Mouse (Mus musculus) midbrain, embryonic 15.5 days (tissue): ENCODE results near the gene Rpa2. TPM values are rescaled to one million over a fixed set of nuclear protein-coding genes. Genes with fewer than 3 reads are reported as not detected.
"Not testable (repeated sequence)": the region's sequence is repeated elsewhere in the genome, so short reads cannot be mapped to it uniquely, and the experiment has no call there.

Experiments used
- ATAC-seq: fragments of 200-750 bp; cut with Nextera tagmentation; replicated peaks from 2 replicates; pipeline ENCODE4 v1.8.0; 2017; ENCODE audit warnings: moderate TSS enrichment
- H3K27ac ChIP-seq: fragments of 300-500 bp; sonication (generic); 2 replicates; pipeline ENCODE4 v1.5.1; 2015; ENCODE audit warnings: mild to moderate bottlenecking, inconsistent platforms
- H3K27me3 ChIP-seq: fragments of 300-500 bp; sonication (generic); replicated peaks from 2 replicates; pipeline ENCODE4 v1.6.1; 2015; ENCODE audit warnings: inconsistent platforms
- H3K36me3 ChIP-seq: fragments of 300-500 bp; sonication (generic); replicated peaks from 2 replicates; pipeline ENCODE4 v1.6.1; 2015; ENCODE audit warnings: inconsistent platforms
- H3K4me1 ChIP-seq: fragments of 300-500 bp; sonication (generic); 2 replicates; pipeline ENCODE4 v1.6.1; 2015; ENCODE audit warnings: inconsistent platforms
- H3K4me2 ChIP-seq: fragments of 300-500 bp; sonication (generic); 2 replicates; pipeline ENCODE4 v1.6.1; 2015; ENCODE audit warnings: inconsistent platforms, mild to moderate bottlenecking, moderate library complexity
- H3K4me3 ChIP-seq: fragments of 300-500 bp; sonication (generic); 2 replicates; pipeline ENCODE4 v1.5.1; 2015; ENCODE audit warnings: mild to moderate bottlenecking, inconsistent platforms
- H3K9ac ChIP-seq: fragments of 300-500 bp; sonication (generic); 2 replicates; pipeline ENCODE4 v1.6.1; 2015; ENCODE audit warnings: mild to moderate bottlenecking, inconsistent platforms
- H3K9me3 ChIP-seq: fragments of 300-500 bp; sonication (generic); 2 replicates; pipeline ENCODE4 v1.6.1; 2016; ENCODE audit warnings: inconsistent platforms
- WGBS: fragments of 180-500 bp; shearing (Covaris S2); methylation state at CpG from one replicate; pipeline ENCODE4 v1.1.7; 2015; ENCODE audit warnings: mixed read lengths; 5-methylcytosine and 5-hydroxymethylcytosine counted together
- polyA plus RNA-seq: library from polyadenylated mRNA; unstranded; fragments of >200 nt; fragmentation: Nextera tagmentation; extraction: Ambion mirVana; gene quantifications from 2 replicates; pipeline ENCODE4 v1.2.1, GENCODE M21; 2015

The Rpa2 gene
- polyA plus RNA-seq, 1 experiment from 2014 or later, result 32.9 TPM

DNA sequence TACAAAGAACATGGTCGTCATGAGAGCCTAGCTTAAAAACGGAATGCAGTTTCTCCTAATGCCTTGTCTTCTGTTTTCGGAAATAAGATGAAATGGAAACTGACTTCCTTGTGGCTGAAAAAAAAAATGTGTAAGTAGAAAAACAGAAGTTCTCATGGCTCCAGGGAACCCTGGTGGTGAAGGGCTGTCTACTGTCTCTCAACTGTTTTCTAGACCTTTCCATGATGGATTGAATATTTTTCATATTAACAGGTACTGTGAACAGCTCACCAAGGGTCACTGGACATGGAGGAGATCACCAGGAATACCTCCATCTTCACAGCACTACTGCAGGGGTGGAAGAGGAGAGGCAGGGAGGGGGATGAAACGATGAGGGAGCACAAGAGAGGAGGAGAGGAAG, 29.9 kb downstream of the Rpa2 start:
- H3K27me3 ChIP-seq, result peaks cover 9% of the 10 kb centered on the region; the same call in 1 of the 2 replicates
- 81% methylated on average over 4 of the region's 4 CpGs for WGBS
- ATAC-seq, result no peak
- peaks cover 5% of the 10 kb centered on the region for H3K4me1 ChIP-seq
- no peak overlapping the region for H3K27ac ChIP-seq
- no peaks in the 10 kb centered on the region for H3K9me3 ChIP-seq
- no peak overlapping the region for H3K4me2 ChIP-seq
- no peak overlapping the region for H3K4me3 ChIP-seq
- H3K9ac ChIP-seq, result no peak overlapping the region
- H3K36me3 ChIP-seq, result no peaks in the 10 kb centered on the region

DNA sequence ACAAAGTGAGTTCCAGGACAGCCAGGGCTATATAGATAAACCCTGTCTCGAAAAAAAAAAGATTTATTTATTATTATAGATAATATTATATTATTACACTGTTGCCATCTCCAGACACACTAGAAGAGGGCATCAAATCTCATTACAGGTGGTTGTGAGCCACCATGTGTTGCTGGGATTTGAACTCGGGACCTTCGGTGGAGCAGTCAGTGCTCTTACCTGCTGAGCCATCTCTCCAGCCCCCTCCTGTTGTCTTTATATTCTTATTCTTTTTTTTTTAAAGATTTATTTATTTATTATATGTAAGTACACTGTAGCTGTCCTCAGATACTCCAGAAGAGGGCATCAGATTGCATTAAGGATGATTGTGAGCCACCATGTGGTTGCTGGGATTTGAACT, 30.5 kb downstream of the Rpa2 start:
- 83% methylated on average over 3 of the region's 3 CpGs for WGBS
- H3K4me1 ChIP-seq, H3K4me2 ChIP-seq, H3K36me3 ChIP-seq, H3K9ac ChIP-seq, H3K27me3 ChIP-seq, H3K4me3 ChIP-seq, ATAC-seq, H3K27ac ChIP-seq, H3K9me3 ChIP-seq: not testable (repeated sequence)

DNA sequence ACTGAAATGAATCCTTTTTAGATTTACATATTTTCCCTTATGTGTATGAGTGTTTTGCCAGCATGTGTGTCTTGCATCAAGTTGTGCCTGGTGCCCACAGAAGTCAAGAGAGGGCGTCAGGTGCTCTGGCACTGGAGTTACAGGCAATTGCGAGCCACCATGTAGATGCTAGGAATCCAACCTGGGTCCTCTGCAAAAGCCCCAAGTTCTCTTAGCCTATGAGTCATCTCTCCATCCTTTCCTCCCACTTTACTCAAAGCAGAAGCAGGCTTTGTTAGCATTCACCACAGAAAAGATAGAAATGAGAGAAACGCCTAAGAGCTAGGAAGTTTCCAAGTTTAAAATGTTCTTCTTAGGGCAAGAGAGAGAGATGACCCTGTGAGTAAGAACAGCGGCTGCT, 31.7 kb downstream of the Rpa2 start:
- 92% methylated on average over 4 of the region's 4 CpGs for WGBS
- no peak for ATAC-seq

DNA sequence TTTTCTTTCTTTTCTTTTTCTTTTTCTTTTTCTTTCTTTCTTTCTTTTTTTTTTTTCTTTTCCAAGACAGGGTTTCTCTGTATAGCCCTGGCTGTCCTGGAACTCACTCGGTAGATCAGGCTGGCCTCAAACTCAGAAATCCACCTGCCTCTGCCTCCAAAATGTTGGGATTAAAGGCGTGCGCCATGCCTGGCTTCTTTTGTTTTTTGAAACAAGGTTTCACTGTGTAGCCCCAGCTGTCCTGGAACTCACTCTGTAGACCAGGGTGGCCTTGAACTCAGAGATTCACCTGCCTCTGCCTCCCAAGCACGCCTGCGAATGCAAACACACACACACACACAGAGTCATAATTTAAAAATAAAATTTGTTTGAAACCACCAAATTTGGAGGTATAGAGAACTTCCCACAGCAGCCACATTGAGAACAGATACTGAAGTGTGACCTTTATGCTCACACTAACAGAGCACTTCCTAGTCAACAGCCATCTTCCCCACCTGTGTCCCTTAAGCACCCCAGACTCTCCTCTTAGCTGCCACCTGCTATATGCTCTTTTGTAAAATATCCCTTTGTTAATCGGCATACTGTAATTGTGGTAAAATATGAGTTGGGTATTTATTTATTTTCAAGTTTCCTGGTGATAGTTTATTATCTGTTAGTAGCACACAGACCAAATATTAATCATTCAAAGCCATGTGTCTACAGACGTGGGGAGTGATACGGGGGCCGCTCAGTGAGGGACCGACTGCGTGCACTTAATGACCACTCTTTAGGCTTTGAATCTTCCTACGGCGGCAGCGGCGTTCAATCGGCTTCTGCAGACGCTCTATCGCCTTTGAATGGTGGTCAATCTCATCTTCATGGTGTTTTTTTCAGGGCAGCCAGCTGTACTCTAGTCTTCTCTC, 33.3 kb downstream of the Rpa2 start:
- no peaks in the 10 kb centered on the region for H3K27me3 ChIP-seq
- H3K9me3 ChIP-seq, result no peaks in the 10 kb centered on the region
- H3K27ac ChIP-seq, result no peak overlapping the region
- no peak overlapping the region for H3K4me2 ChIP-seq
- no peak overlapping the region for H3K9ac ChIP-seq
- no peak for ATAC-seq
- no peaks in the 10 kb centered on the region for H3K36me3 ChIP-seq
- no peaks in the 10 kb centered on the region for H3K4me1 ChIP-seq
- H3K4me3 ChIP-seq, result no peak overlapping the region
- WGBS, result 87% methylated on average over 18 of the region's 18 CpGs

More for the DNA sequence above, 31.7 kb downstream of the Rpa2 start:
- no peak overlapping the region for H3K9ac ChIP-seq
- H3K9me3 ChIP-seq, result no peaks in the 10 kb centered on the region
- H3K4me3 ChIP-seq, result no peak overlapping the region
- H3K4me1 ChIP-seq, result peaks cover 5% of the 10 kb centered on the region
- no peak overlapping the region for H3K4me2 ChIP-seq
- peaks cover 7% of the 10 kb centered on the region; the same call in 1 of the 2 replicates for H3K27me3 ChIP-seq
- no peaks in the 10 kb centered on the region for H3K36me3 ChIP-seq
- no peak overlapping the region for H3K27ac ChIP-seq

DNA sequence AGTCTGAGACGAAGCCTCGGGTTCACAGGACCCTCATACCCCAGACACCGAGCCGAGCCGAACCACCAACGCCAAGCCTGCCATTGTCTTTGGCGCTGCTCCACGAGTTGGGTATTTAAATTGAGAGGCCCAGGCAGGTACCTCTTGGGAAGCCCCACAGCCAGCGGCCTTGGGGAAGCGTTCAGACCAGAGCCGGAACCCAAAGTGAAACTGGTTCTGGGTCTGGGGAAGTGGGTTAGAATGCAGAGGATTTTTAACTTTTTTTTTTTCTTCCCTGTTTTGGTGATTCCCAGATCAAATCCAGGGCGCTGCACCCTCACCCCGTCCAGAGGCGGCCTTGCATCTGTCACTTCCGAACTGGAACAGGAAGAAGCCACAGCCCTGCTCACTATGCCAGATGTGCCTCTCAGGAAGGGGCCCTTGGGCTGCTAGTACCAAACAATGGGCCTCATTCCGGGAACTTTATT, 34.1 kb downstream of the Rpa2 start:
- Histone ChIP-seq H3K4me1 (no peaks in the 10 kb centered on the region), H3K27me3 (no peaks in the 10 kb centered on the region), H3K4me3 (no peak overlapping the region), H3K9me3 (no peaks in the 10 kb centered on the region), H3K9ac (no peak overlapping the region), H3K4me2 (no peak overlapping the region), H3K27ac (no peak overlapping the region), H3K36me3 (no peaks in the 10 kb centered on the region)
- WGBS, result 71% methylated on average over 16 of the region's 16 CpGs
- no peak for ATAC-seq

DNA sequence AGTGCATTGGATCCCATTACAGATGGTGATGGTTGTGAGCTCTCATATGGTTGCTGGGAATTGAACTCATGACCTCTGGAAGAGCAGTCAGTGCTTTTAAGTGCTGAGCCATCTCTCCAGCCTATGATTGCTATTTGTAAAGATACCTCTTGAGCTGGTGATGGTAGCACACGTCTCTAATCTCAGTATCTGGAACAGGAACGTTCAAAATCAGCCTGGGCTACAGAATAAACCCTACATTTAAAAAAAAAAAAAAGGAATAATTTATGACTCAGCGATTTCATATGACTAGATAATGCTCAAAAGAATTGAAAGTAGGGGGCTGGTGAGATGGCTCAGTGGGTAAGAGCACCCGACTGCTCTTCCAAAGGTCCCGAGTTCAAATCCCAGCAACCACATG, 35.1 kb downstream of the Rpa2 start:
- H3K9ac ChIP-seq, result no peak overlapping the region
- ATAC-seq, result no peak
- 92% methylated on average over 5 of the region's 5 CpGs for WGBS
- H3K4me3 ChIP-seq, result no peak overlapping the region
- no peak overlapping the region for H3K27ac ChIP-seq
- H3K27me3 ChIP-seq, result no peaks in the 10 kb centered on the region
- no peak overlapping the region for H3K4me2 ChIP-seq
- H3K4me1 ChIP-seq, result no peaks in the 10 kb centered on the region
- no peaks in the 10 kb centered on the region for H3K9me3 ChIP-seq
- no peaks in the 10 kb centered on the region for H3K36me3 ChIP-seq

DNA sequence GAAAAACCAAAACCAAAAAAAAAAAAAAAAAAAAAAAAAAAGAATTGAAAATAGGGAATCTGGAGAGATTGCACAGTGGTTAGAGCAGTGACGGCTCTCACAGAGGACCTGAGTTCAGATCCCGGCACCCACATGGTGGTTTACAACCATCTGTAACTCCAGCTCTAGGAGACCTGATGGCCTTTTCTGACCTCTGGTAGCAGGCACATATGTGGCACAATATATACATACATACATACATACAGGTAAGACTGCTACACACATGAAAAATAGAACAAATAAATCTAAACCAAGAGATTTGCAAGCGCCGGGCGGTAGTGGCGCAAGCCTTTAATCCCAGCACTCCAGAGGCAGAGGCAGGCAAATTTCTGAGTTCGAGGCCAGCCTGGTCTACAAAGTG, 35.7 kb downstream of the Rpa2 start:
- no peak for ATAC-seq
- 95% methylated on average over 7 of the region's 7 CpGs for WGBS
- Histone ChIP-seq H3K27ac (no peak overlapping the region), H3K4me3 (no peak overlapping the region), H3K36me3 (no peaks in the 10 kb centered on the region), H3K4me2 (no peak overlapping the region), H3K9ac (no peak overlapping the region), H3K4me1 (no peaks in the 10 kb centered on the region), H3K27me3 (no peaks in the 10 kb centered on the region), H3K9me3 (no peaks in the 10 kb centered on the region)

DNA sequence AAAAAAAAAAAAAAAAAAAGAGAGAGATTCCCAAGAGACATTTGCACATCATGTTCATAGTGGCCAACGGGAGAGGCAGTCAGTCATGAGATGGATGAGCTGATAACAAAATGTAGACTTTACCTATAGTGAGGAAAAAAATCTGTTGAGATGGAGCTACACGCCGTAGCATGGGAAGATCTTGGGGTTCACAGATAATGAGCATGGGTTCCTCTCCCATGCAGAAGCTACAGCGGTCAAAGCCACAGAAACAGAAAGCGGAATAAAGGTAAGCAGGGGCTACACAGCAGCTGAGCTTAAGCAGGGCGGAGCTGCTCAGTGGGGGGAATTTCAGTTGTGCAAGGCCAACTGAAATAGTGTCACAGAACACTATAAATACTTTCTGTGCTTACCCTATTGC, 36.2 kb downstream of the Rpa2 start:
- Histone ChIP-seq H3K36me3 (no peaks in the 10 kb centered on the region), H3K4me1 (no peaks in the 10 kb centered on the region), H3K9me3 (no peaks in the 10 kb centered on the region), H3K27ac (no peak overlapping the region), H3K27me3 (no peaks in the 10 kb centered on the region), H3K9ac (no peak overlapping the region), H3K4me3 (no peak overlapping the region), H3K4me2 (no peak overlapping the region)
- WGBS, result 91% methylated on average over 6 of the region's 6 CpGs
- ATAC-seq, result no peak

DNA sequence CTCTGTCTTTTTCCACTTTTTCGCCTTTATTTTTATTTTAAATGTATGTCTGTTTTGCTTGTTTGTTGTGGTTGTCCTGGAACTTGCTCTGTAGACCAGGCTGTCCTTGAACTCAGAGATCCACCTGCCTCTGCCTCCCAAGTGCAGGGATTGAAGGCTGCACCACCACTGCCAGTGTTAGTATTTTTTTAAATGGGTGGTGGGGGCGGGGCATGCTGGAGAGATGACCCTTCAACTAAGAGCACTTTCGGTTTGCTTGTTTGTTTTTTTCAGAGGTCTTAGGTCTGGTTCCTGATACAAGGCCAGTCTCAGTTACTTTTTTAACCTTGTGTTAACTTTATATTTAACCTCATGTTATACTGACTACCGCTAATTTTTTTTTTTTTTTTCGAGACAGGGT, 37.0 kb downstream of the Rpa2 start:
- no peaks in the 10 kb centered on the region for H3K9me3 ChIP-seq
- no peak overlapping the region for H3K4me3 ChIP-seq
- WGBS, result 86% methylated on average over 5 of the region's 5 CpGs
- H3K36me3 ChIP-seq, result no peaks in the 10 kb centered on the region
- H3K27me3 ChIP-seq, result no peaks in the 10 kb centered on the region
- no peaks in the 10 kb centered on the region for H3K4me1 ChIP-seq
- ATAC-seq, result no peak
- no peak overlapping the region for H3K9ac ChIP-seq
- no peak overlapping the region for H3K27ac ChIP-seq
- H3K4me2 ChIP-seq, result no peak overlapping the region

DNA sequence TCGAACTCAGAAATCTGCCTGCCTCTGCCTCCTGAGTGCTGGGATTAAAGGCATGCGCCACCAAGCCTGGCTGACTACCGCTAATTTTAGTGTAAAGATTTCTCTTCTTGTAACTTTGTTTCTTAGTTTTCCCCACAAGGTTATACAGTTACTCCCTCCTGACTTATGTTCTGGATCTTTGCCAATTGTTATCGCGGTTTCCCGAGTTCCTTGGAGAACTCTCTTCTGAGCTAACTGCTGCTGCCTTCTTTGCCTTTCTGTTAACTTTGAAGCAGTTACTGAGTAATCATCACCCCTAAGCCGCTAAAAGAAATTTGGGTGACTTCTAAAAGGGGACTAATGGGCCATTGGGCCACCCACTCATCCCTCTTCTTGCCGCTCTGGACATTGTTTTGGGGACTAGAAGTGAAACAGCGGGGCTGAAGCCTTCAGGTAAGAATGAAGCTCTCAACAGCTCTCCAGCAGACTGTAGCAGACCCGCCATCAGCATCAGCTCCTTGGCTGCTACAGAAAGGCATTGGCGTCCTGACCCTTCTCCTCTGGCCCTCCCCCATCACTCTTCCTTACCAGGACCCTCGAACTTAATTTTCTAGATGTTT, 37.6 kb downstream of the Rpa2 start:
- no peak overlapping the region for H3K4me2 ChIP-seq
- H3K9me3 ChIP-seq, result no peaks in the 10 kb centered on the region
- no peaks in the 10 kb centered on the region for H3K27me3 ChIP-seq
- WGBS, result 88% methylated on average over 12 of the region's 12 CpGs
- no peaks in the 10 kb centered on the region for H3K4me1 ChIP-seq
- no peak overlapping the region for H3K4me3 ChIP-seq
- no peak for ATAC-seq
- no peaks in the 10 kb centered on the region for H3K36me3 ChIP-seq
- no peak overlapping the region for H3K9ac ChIP-seq
- H3K27ac ChIP-seq, result no peak overlapping the region

DNA sequence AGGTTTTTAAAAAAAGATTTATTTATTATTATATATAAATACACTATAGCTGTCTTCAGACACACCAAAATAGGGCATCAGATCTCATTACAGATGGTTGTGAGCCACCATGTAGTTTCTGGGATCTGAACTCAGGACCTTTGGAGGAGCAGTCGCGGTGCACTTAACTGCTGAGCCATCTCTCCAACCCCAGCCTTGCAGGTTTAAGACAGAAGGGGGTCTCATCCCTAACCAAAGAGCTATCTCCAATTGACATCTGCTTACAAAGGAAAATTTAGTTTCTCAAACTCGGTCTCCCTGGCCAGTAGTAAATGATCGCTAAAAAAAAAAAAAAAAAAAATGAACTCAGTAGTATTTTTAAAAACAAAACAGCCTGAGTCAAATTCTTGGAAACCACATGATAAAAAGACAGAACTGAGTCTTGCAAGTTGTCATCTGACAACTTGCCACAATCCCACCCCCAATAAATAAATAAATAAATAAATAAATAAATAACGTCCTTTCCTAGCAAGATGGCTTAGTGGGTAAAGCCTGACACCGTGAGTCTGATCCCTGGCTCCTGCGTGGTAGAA, 38.6 kb downstream of the Rpa2 start:
- Histone ChIP-seq H3K4me3 (no peak overlapping the region), H3K4me1 (no peaks in the 10 kb centered on the region), H3K27ac (no peak overlapping the region), H3K4me2 (no peak overlapping the region), H3K9me3 (no peaks in the 10 kb centered on the region), H3K36me3 (no peaks in the 10 kb centered on the region), H3K9ac (no peak overlapping the region), H3K27me3 (no peaks in the 10 kb centered on the region)
- WGBS, result 93% methylated on average over 7 of the region's 7 CpGs
- no peak for ATAC-seq

DNA sequence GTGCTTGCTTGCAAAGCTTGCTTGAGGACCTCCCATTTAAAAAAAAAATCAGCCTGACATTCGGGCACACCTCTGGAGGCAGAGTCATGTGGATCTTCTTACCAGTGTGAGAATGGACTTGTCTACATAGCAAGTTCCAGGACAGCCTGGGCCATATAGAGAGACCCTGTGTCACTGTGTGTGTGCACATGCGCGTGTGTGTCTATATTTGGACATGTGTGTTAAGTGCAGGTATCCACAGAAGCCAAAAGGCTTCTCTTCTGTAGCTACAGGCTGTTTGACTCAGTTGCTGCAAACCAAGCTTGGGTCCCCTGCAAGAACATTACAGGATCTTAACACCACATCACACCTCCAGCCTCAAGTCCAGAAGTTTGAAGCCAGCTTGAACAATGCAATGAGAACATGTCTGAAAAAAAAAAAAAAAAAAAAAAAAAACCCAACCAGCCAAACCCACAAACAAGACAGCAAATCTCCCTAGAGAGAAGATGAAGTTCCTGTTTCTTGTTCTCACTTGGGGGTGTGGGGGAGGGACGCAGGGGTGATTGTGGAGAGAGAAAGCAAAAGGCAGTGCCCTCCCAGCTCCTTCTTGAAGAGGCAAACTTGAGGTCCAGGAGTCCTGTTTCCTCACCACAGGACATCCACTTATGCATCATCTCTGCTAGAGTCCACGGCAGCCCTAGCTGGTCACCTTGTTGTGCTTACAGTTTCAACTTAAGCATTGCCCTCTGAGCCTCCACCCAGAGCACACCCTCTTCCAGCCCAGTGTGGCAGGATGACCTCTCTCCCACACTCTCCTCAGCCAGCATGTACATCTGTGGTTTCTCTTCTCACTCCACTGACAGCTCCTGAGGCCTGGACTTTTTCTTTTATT, 39.9 kb downstream of the Rpa2 start:
- H3K27me3 ChIP-seq, result no peaks in the 10 kb centered on the region
- H3K36me3 ChIP-seq, result no peaks in the 10 kb centered on the region
- H3K4me1 ChIP-seq, result no peaks in the 10 kb centered on the region
- no peak for ATAC-seq
- WGBS, result 80% methylated on average over 5 of the region's 5 CpGs
- no peak overlapping the region for H3K4me3 ChIP-seq
- H3K27ac ChIP-seq, result no peak overlapping the region
- no peak overlapping the region for H3K9ac ChIP-seq
- no peaks in the 10 kb centered on the region for H3K9me3 ChIP-seq
- no peak overlapping the region for H3K4me2 ChIP-seq
